Mouse (Mus musculus) layer of hippocampus, postnatal 25 days (tissue): ENCODE data around the gene Tfdp2. TPM values are rescaled to one million over a fixed set of nuclear protein-coding genes. Genes with fewer than 3 reads are reported as not detected.
"Not testable (repeated sequence)": the region's sequence is repeated elsewhere in the genome, so short reads cannot be mapped to it uniquely, and the experiment has no call there.

ENCODE experiments used
- DNase-seq, 2 experiments: peaks; one replicate each; pipeline ENCODE4 v3.0.0; 2022; ENCODE audit warnings: mixed read lengths in 2 of 2, low spot score in 1 of 2; ENCODE audit errors: extremely low spot score in 1 of 2
- total RNA-seq, 2 experiments: library from RNA; stranded (reverse); gene quantifications; 2 replicates each; pipeline ENCODE4 v1.2.3; 2021

Gene Tfdp2
- total RNA-seq, result 10 to 100 TPM; 32.1 to 41.6 TPM

DNA sequence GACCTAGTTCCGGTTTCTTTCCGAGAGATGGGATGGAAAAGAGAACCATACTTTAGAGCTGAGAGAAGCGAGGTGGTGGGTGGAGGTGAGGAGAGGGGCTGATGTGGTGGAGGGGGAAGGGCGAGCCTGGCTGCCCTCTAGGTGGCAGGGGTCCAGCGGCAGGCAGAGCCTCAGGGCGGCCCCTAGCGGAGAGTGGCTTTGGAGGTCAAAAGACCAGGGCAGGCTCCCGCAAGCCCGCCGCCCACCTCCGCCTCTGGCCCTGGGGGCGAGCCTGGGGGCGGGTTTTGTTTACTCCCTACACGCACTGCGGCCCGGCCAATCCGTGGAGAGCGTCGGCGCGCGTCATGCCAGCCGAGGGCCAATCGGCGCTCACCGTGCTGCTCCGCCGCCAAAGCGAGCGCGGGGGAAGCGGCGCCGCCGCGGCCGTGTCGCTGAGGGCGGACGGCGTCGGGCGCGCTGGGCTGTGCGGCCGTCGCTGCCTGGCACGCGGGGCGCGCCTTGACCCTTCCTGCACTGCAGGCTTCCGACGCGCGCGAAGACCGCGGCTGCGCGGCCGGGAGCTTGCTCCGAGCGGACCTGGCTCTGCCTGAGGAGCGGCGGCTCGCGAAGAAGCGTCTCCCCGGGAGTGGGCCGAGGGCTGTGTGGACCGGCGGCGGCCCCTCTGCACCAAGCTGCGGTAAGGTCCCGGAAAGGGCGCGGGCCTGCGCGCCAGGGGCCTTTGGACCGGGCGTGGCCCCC is at the start of gene Tfdp2:
Tfdp2 (plus strand) TSS at position 391 of the 738 bp plus-strand sequence.
- DNase-seq, result peak; percentile 74

- no peak for DNase-seq
Observed at GRCm38 (mm10) chr9:96152801-96153200, 43.3 kb upstream of the Tfdp2 start.

DNA sequence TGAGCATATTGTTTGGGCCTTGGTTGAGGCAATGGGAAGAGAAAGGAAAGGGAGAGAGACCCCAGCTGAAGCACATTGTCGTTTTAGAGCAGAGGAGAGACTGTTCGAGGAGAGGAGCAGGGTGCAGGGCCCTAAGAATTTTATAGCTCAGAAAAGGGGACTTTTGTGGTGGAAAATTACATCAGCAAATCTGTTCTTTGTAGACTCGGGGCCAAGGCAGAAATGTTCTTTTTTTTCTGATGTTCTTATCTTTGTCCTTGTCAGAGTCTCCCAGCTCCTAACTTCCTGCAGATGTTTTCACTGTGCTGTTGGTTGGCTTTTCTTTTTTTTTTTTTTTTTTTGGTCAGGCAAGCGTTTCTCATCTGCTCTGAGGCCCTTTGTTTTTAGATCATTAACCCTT is 37.6 kb upstream of the Tfdp2 start:
- DNase-seq, result no peak

- DNase-seq, result no peak
Observed at GRCm38 (mm10) chr9:96159047-96159446, 37.0 kb upstream of the Tfdp2 start.

DNA sequence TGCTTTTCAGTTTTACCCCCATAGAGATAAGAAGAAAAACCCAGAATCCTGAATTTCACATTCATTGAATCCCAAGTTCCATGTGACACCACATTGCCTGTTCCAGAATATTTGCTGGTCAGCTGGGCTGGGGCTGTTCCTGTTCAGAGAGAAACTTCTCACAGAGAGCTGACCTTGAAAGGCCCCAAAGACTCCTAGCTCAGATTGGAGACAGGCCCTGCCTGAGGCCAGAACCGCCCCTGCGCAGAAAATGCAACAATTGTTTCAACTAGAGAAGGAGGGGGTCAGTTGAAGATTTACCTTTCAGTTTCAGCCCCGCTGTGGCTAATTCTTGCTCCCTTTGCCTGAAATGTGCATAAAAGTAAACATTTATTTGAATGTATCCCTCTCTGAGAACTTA is 35.3 kb upstream of the Tfdp2 start:
- no peak for DNase-seq

DNA sequence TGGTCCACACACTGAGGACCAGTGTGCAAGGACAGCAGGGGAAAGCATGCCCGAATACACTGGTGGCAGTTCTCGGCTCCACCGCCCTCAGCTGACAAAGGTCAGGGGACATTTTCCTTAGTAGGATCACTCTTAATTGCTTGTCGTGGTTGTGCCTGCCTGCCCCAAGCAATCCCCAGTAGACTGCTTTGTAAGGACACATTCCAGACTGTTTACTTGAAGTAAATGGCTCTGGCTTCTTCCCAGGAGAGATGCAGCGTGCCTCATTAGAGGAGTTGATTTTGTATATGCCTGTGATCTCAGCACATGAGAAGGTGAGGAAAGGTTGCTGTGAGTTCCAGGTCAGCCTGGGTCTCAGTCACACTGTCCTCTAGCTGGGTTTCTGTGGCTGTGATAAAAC is 33.7 kb upstream of the Tfdp2 start:
- DNase-seq, result no peak

GRCm38 (mm10) chr9:96163443-96163842 is 32.6 kb upstream of the Tfdp2 start:
- no peak for DNase-seq

- not testable (repeated sequence) for DNase-seq
Observed at GRCm38 (mm10) chr9:96163983-96164382, 32.1 kb upstream of the Tfdp2 start.

DNA sequence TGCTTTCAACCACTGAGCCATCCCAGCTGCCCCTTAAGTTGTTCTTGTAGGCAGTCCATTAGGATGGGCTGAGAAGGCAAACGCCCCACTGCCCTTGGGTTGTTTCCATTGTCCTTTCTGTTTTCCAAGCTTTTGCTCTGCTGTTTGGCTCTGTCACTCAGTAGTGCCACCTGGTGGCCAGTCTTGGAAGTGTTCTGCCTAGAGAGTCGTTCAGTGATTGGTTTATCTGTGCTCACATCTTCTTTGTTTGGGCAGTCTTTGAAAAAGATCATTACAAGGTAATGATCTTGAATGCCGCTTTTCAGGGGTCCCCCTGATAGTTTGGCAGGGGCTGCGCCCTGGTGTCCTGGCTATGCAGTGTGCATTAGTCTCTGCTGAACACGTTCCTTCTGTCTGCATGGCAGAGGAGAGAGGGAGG is 28.9 kb upstream of the Tfdp2 start:
- DNase-seq, result peak; percentile 47 to 73

GRCm38 (mm10) chr9:96170600-96170999 is 25.5 kb upstream of the Tfdp2 start:
- DNase-seq, result no peak

- DNase-seq, result no peak
Observed at GRCm38 (mm10) chr9:96184909-96185308, 11.2 kb upstream of the Tfdp2 start.

DNA sequence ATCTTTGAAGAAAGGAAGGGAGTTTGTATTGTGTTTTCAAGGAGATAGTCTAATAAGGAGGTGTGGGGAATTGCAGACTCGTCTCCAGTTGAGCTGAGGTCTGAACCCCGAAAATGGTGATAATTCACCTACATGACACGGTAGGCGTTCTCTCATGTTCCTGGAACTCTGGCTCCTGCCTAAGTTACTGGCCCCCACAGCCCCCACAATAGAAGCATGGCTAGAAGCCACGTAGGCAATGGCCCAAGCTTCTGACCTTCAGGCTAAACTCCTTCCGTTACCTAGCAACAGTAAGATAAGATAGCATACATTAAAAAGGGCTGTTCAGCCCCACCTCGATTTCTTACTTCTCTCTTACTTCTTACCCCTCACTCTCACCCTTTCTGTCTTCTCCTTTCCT is 9.4 kb upstream of the Tfdp2 start:
- DNase-seq, result no peak

- DNase-seq, result peak; percentile 34 to 45
Observed at GRCm38 (mm10) chr9:96196636-96197181, 634 bp downstream of the Tfdp2 start.

- DNase-seq, result no peak
Observed at GRCm38 (mm10) chr9:96197806-96198205, 1.7 kb downstream of the Tfdp2 start.

DNA sequence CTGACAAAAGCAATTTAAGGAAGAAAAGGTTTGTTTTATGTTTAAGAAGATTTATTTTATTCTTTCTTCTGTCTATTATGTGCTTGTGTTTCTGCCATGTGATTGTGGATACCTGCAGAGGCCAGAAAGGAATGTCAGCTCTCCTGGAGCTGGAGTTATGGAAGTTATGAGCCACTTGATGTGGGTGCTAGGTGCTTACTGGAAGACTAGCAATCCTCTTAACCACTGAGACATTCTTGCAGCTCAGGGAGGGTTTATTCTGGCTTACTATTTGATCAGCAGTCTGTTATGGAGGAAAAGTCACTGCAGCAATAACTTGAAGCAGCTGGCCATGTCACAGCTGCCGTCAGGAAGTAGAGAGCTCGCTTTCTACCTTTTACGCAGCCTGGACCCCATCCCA is 7.6 kb downstream of the Tfdp2 start:
- DNase-seq, result no peak

DNA sequence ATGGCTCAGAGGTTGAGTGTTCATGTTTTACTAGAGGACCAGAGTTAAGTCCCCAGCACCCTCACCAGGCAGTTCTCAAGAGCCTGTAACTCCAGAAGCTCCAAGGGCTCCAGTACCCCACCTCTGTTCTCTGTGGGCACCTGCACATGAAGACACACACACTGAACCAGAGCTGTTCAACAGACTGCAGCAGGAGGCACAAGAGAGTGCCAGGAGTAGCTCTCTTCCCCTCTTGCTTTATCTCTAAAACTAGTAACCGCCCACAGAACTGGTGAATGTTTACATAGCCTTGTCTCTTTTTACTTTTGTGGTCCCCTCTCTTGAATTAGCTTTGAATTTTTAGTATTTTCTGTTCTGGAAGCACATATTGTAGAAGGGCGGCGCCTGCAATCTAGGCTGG is 11.4 kb downstream of the Tfdp2 start:
- DNase-seq, result no peak

- no peak for DNase-seq
Observed at GRCm38 (mm10) chr9:96213036-96213645, 17.1 kb downstream of the Tfdp2 start.

- no peak for DNase-seq
Observed at GRCm38 (mm10) chr9:96214171-96214570, 18.1 kb downstream of the Tfdp2 start.

DNA sequence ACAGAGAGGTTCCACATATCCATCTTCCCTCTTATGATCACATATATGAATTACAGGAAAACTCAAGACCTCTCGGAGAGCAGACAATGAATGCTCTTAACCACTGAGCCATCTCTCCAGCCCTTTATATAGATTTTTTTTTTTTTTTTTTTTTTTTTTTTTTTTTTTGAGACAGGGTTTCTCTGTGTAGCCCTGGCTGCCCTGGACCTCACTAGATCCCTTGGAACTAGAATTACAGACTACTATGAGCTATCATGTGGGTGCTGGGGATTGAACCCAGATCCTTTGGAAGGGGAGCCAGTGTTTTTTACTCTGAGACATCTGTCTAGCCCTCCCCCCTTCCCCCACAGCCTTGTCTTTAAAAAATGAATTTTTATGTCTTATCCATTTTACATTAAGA is 21.2 kb downstream of the Tfdp2 start:
- DNase-seq, result no peak

- no peak for DNase-seq
Observed at GRCm38 (mm10) chr9:96217799-96218198, 21.7 kb downstream of the Tfdp2 start.

DNA sequence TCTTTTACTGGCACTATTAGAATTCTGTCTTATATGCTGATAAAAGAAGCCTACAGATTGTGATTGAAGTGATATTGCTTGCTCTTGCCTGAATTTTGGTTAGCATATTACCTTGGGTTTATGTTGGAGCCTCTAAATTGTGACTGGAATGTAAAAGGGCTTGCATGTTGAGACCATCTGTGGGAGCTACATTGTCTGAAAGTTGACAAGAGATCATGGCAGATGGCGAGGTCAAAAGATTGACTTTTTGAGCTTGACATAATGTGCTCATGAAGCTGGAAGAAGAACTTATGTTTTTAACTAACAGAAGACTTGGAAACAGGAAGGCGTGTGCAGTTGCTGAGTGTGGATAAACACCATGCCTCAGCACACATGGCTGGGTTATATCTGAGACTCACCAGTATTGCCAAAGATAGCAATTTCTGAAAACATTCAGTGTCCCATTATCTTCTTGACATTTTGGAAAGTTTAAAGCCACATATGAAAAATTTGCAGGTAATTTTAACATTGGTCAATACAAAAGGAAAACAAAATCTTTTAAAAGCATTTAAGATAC is 23.1 kb downstream of the Tfdp2 start:
- no peak for DNase-seq

- no peak for DNase-seq
Observed at GRCm38 (mm10) chr9:96220419-96220818, 24.3 kb downstream of the Tfdp2 start.
